Mouse (Mus musculus): ENCODE results near the gene Ube2d3.

DNA sequence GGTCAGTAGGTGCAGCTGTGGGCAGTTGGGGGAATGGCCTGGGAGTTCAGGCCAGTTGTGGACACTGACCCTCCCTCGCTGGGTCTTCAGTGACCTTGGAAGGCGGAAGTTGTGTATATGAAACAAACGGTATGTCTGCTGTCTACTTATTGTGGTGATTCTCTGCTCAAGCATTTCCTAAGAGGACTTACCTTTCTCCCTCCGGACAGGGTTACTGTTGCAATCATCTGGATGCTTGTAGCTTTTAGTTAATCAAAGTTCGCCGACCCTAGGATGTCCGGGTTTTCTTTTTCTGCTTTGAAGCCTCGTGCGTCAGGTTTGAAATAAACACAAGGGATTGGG, 47.9 kb downstream of the Ube2d3 start:
- TF ChIP-seq CTCF (IDR thresholded peaks at IDR 0.05; ENCODE audit: extremely low read depth, insufficient read depth, insufficient read length, insufficient replicate concordance) (no peak), POLR2A (IDR thresholded peaks at IDR 0.05; ENCODE audit: low read depth, low read length) (no peak)
